9 mouse cellular contexts compared by ENCODE assay signal in the genomic region with DNA sequence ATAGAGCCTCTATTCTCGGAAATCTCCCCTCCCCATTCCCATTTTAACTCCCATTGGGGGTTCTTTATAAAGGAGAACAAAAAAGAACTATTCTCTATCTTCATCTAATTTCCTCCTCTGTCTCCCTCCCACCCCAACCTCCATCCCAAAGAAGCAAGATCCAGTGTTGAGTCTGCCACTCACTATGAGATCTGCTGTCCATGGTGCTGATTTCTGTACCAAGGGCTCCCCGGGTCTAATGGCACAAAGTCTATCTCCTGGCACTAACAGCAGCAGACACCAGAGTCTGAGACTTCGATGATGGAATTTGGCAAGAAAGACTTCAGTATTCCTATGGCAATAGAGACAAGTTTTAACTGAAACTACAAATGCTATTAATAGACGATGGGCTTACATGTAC.
DNase-seq lines count a peak whose midpoint lies in the region; ATAC-seq and TF ChIP-seq lines count a peak whose summit lies in the region.
"Had no signal": no experiment of that assay in that cellular context is flagged by ENCODE, and none has a peak within 500 bp of the region (broad histone marks: within the 10 kb centered on the region; RNA-seq: fewer than 3 reads in every experiment).

No protein-coding gene starts in this region.

- DNase-seq in layer of hippocampus, postnatal 10 days (ENCODE audit: low spot score in 2 of 2), result peak; percentile 10 to 29
- no peak for DNase-seq in layer of hippocampus, adult 2 months (ENCODE audit: low spot score in 2 of 2)
- no peak for DNase-seq in G1E (ENCODE audit: low spot score)
- peak; percentile 12 to 34 for DNase-seq in adrenal gland, postnatal 36 days
- peak; percentile 59 for DNase-seq in testis, postnatal 10 days (ENCODE audit: low spot score)
- DNase-seq in left cerebral cortex, adult 8-10 months (ENCODE audit: low spot score in 2 of 2), result no peak
- no peak for DNase-seq in layer of hippocampus, adult 11-12 months (ENCODE audit: low spot score)

- H3K4me1 ChIP-seq in G1E (ENCODE audit: insufficient read depth, low read depth, low read length), result no peaks in the 10 kb centered on the region
- H3K4me1 ChIP-seq in kidney, embryonic 15.5 days, result no peaks in the 10 kb centered on the region

- 66% methylated on average over 4 of the region's 4 CpGs for WGBS in kidney, embryonic 15.5 days

- H3K4me2 ChIP-seq in kidney, embryonic 15.5 days, result no peak overlapping the region

- H3K9ac ChIP-seq in kidney, embryonic 15.5 days, result no peak overlapping the region
- H3K9ac ChIP-seq: liver, embryonic 14.5 days had no signal

- H3K36me3 ChIP-seq in G1E (replicated peaks), result no peaks in the 10 kb centered on the region
- H3K36me3 ChIP-seq in kidney, embryonic 15.5 days, result no peaks in the 10 kb centered on the region

- TF ChIP-seq CTCF in layer of hippocampus, adult 2 months (conservative IDR thresholded peaks at IDR 0.05), result no peak
- no peak for TF ChIP-seq CTCF in G1E (IDR thresholded peaks at IDR 0.05; ENCODE audit: low read depth, low read length)

- H3K9me3 ChIP-seq in G1E (replicated peaks), result peaks cover 14% of the 10 kb centered on the region; the same call in 1 of the 2 replicates
- no peaks in the 10 kb centered on the region for H3K9me3 ChIP-seq in kidney, embryonic 15.5 days (replicated peaks)

- peak; percentile 15; the same call in 1 of the 2 replicates for ATAC-seq in G1E (ENCODE audit: extremely low read depth, insufficient number of reproducible peaks, low FRiP score, poor library complexity, severe bottlenecking)
- ATAC-seq in kidney, embryonic 15.5 days (replicated peaks; ENCODE audit: low FRiP score), result peak; percentile 67; the same call in 1 of the 2 replicates

- H3K4me3 ChIP-seq in layer of hippocampus, adult 2 months, result no peak overlapping the region
- H3K4me3 ChIP-seq in G1E (ENCODE audit: low read depth, low read length), result no peak overlapping the region
- no peak overlapping the region for H3K4me3 ChIP-seq in kidney, embryonic 15.5 days (replicated peaks)

- H3K27me3 ChIP-seq in G1E (ENCODE audit: insufficient read depth, low read length), result no peaks in the 10 kb centered on the region
- H3K27me3 ChIP-seq in kidney, embryonic 15.5 days, result no peaks in the 10 kb centered on the region

- no peak overlapping the region for H3K27ac ChIP-seq in layer of hippocampus, adult 2 months
- no peak overlapping the region for H3K27ac ChIP-seq in kidney, embryonic 15.5 days
- H3K27ac ChIP-seq: liver, embryonic 14.5 days had no signal

Comparison
In these comparisons a context has a peak if more than half of its experiments do, and no peak if none do; other contexts are left out.
1. DNase-seq: peak in layer of hippocampus, postnatal 10 days (2 of 2), adrenal gland, postnatal 36 days (2 of 2) and testis, postnatal 10 days (single experiment); none in layer of hippocampus, adult 2 months (0 of 2), G1E (single experiment), left cerebral cortex, adult 8-10 months (0 of 2) and layer of hippocampus, adult 11-12 months (single experiment).